Mouse (Mus musculus) stomach, postnatal 0 days (tissue): ENCODE measurements around the gene Sntg2.

Experiments
- CTCF ChIP-seq: IDR thresholded peaks from 2 replicates; pipeline ENCODE4 v1.5.1; 2016; ENCODE audit warnings: antibody characterized with exemption, low read depth, mild to moderate bottlenecking, moderate library complexity
- EP300 ChIP-seq: optimal IDR thresholded peaks from 2 replicates; pipeline ENCODE3; 2016; ENCODE audit warnings: antibody characterized with exemption

DNA sequence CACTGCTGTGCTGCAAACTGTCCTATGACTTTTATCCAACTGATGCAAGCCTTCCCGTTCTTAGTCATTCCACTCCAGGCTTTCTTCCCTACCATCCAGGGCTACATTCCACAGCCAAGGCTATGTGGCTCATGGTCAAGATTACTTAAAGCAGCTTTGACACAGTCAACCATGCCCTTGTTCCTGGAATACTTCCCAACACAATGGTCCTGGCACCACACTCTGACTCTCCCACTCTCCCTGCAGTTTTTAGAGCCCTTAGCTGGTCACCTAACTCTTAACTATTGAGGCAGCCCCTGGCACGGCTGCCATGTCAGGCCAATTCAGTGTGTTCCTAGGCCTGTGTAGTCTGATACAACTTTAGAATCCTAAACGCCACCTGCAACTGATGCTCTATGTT lies 212.7 kb downstream of the Sntg2 start:
- TF ChIP-seq EP300 (no peak), CTCF (no peak)
